ENCODE assay signal across 7 mouse cellular contexts in genomic region chr11:35798495-35798820, GRCm38 (mm10). TPM values are rescaled to one million over a fixed set of nuclear protein-coding genes. Genes with fewer than 3 reads are reported as not detected.
DNase-seq lines count a peak whose midpoint lies in the region; ATAC-seq and TF ChIP-seq lines count a peak whose summit lies in the region.

No protein-coding gene starts in this region.

- ATAC-seq in forebrain, embryonic 12.5 days (ENCODE audit: low FRiP score): peak; percentile 92
- ATAC-seq in midbrain, embryonic 14.5 days (ENCODE audit: low FRiP score, low TSS enrichment): peak; percentile 94

- peak overlapping the region; percentile 62 to 63 for H3K4me3 ChIP-seq in ES-E14 (ENCODE audit: insufficient read depth in 1 of 2, low read depth in 1 of 2, low read length in 2 of 2, poor library complexity in 1 of 2, severe bottlenecking in 1 of 2)
- H3K4me3 ChIP-seq in forebrain, embryonic 12.5 days (replicated peaks): peak overlapping the region; percentile 68
- peak overlapping the region; percentile 66 for H3K4me3 ChIP-seq in midbrain, embryonic 14.5 days (replicated peaks; ENCODE audit: low read depth, low read length)

- H3K36me3 ChIP-seq in ES-E14 (ENCODE audit: control insufficient read depth, insufficient read depth, low read length, poor library complexity, severe bottlenecking): no peaks in the 10 kb centered on the region
- no peaks in the 10 kb centered on the region for H3K36me3 ChIP-seq in forebrain, embryonic 12.5 days (replicated peaks)
- H3K36me3 ChIP-seq in midbrain, embryonic 14.5 days (ENCODE audit: control insufficient read depth, insufficient read depth, low read length): no peaks in the 10 kb centered on the region

- H3K9me3 ChIP-seq in ES-E14 (ENCODE audit: control insufficient read depth, insufficient read depth, low read depth, low read length): no peaks in the 10 kb centered on the region
- H3K9me3 ChIP-seq in forebrain, embryonic 12.5 days: no peaks in the 10 kb centered on the region
- no peaks in the 10 kb centered on the region for H3K9me3 ChIP-seq in midbrain, embryonic 14.5 days (ENCODE audit: control insufficient read depth, low read length)

- H3K4me2 ChIP-seq in forebrain, embryonic 12.5 days: peak overlapping the region; percentile 96
- H3K4me2 ChIP-seq in midbrain, embryonic 14.5 days (ENCODE audit: low read length): peak overlapping the region; percentile 78

- in situ Hi-C loops in ES-E14 (cut with MboI; ENCODE audit: low sequenced_read_pairs in 2 of 2, unreplicated experiment in 2 of 2): no loop called here

- peak; percentile 41; the same call in 1 of the 2 replicates for TF ChIP-seq POLR2A in brain, embryonic 14.5 days (IDR thresholded peaks at IDR 0.05; ENCODE audit: borderline replicate concordance, extremely low read depth, insufficient read depth, insufficient read length, poor library complexity, severe bottlenecking)

- no peak overlapping the region for H3K27ac ChIP-seq in ES-E14 (ENCODE audit: insufficient read depth, low read depth, low read length, poor library complexity, severe bottlenecking)
- peak overlapping the region; percentile 66; the same call in 1 of the 2 replicates for H3K27ac ChIP-seq in forebrain, embryonic 12.5 days
- peak overlapping the region; percentile 86 for H3K27ac ChIP-seq in midbrain, embryonic 14.5 days (replicated peaks; ENCODE audit: low read depth, low read length)

- no peak for TF ChIP-seq CTCF in brain, embryonic 14.5 days (IDR thresholded peaks at IDR 0.05; ENCODE audit: borderline replicate concordance, extremely low read depth, insufficient read depth, insufficient read length)

- H3K4me1 ChIP-seq in ES-E14 (ENCODE audit: control insufficient read depth in 2 of 2, insufficient read depth in 2 of 2, low read length in 2 of 2, poor library complexity in 1 of 2): peaks cover 0 to 4% of the 10 kb centered on the region in 2 experiments; a peak in 1 of 4 replicates
- peaks cover 19% of the 10 kb centered on the region for H3K4me1 ChIP-seq in forebrain, embryonic 12.5 days
- peaks cover 13% of the 10 kb centered on the region for H3K4me1 ChIP-seq in midbrain, embryonic 14.5 days (ENCODE audit: control insufficient read depth, insufficient read depth, low read length)

- H3K9ac ChIP-seq in ES-E14 (ENCODE audit: insufficient read depth, low read depth, low read length, poor library complexity, severe bottlenecking): no peak overlapping the region
- H3K9ac ChIP-seq in forebrain, embryonic 12.5 days: peak overlapping the region; percentile 66
- H3K9ac ChIP-seq in midbrain, embryonic 14.5 days (replicated peaks; ENCODE audit: low read length): peak overlapping the region; percentile 85

- DNase-seq in ES-E14 (ENCODE audit: low read depth, low spot score): no peak
- peak; percentile 95 for DNase-seq in brain, embryonic 14.5 days (ENCODE audit: low read depth)
- DNase-seq in layer of hippocampus, adult 9-10 months (ENCODE audit: low spot score): peak; percentile 27
- peak; percentile 94 for DNase-seq in midbrain, embryonic 14.5 days
- peak; percentile 5 to 20 for DNase-seq in thymus, postnatal 36 days
- DNase-seq in B cell, adult 2 months: no peak

- peaks cover 52% of the 10 kb centered on the region for H3K27me3 ChIP-seq in forebrain, embryonic 12.5 days
- peaks cover 23% of the 10 kb centered on the region for H3K27me3 ChIP-seq in midbrain, embryonic 14.5 days (ENCODE audit: control insufficient read depth, insufficient read depth, low read length)

- 2% methylated on average over 23 of the region's 23 CpGs for WGBS in forebrain, embryonic 12.5 days
- 1% methylated on average over 23 of the region's 23 CpGs for WGBS in midbrain, embryonic 14.5 days

TF ChIP-seq in ES-E14, 5 proteins besides CTCF, POLR2A, EP300 and RAD21:
- TF ChIP-seq HCFC1 (IDR thresholded peaks at IDR 0.05; ENCODE audit: borderline replicate concordance, insufficient read depth, low read length) (no peak), ZNF384 (IDR thresholded peaks at IDR 0.05; ENCODE audit: low read depth, low read length) (no peak), MAFK (IDR thresholded peaks at IDR 0.05; ENCODE audit: insufficient read depth, low read depth, low read length) (no peak), CHD2 (IDR thresholded peaks at IDR 0.05; ENCODE audit: low read depth, low read length) (no peak)

RNA-seq across cellular contexts. Expression of gene Fbll1, which starts 0.2 kb away (rescaled TPM):
- total RNA-seq in ES-E14 (2012; rRNA removed): 0.22 and 0.26 TPM in 2 replicates
- 82.5 and 83.9 TPM in 2 replicates for polyA plus RNA-seq in brain, embryonic 14.5 days (2012; rRNA removed)
- polyA plus RNA-seq in forebrain, embryonic 12.5 days (2016; fragmentation: Nextera tagmentation; extraction: Ambion mirVana): 6.3 and 6.9 TPM in 2 replicates
- polyA plus RNA-seq in midbrain, embryonic 14.5 days (2014; fragmentation: Nextera tagmentation; extraction: Ambion mirVana): 24.7 and 34.8 TPM in 2 replicates

RNA-seq across cellular contexts. Expression of gene Pank3, which starts 29.2 kb away (rescaled TPM):
- total RNA-seq in ES-E14 (2012; rRNA removed): 18.8 and 27.0 TPM in 2 replicates
- 36.4 and 41.0 TPM in 2 replicates for polyA plus RNA-seq in brain, embryonic 14.5 days (2012; rRNA removed)
- 30.2 and 30.3 TPM in 2 replicates for polyA plus RNA-seq in forebrain, embryonic 12.5 days (2016; fragmentation: Nextera tagmentation; extraction: Ambion mirVana)
- 29.0 and 36.8 TPM in 2 replicates for polyA plus RNA-seq in midbrain, embryonic 14.5 days (2014; fragmentation: Nextera tagmentation; extraction: Ambion mirVana)

RNA-seq across cellular contexts. Expression of gene Rars, which starts 35.8 kb away (rescaled TPM):
- total RNA-seq in ES-E14 (2012; rRNA removed): 105 and 156 TPM in 2 replicates
- polyA plus RNA-seq in brain, embryonic 14.5 days (2012; rRNA removed): 56.4 and 57.1 TPM in 2 replicates
- 83.7 and 85.6 TPM in 2 replicates for polyA plus RNA-seq in forebrain, embryonic 12.5 days (2016; fragmentation: Nextera tagmentation; extraction: Ambion mirVana)
- polyA plus RNA-seq in midbrain, embryonic 14.5 days (2014; fragmentation: Nextera tagmentation; extraction: Ambion mirVana): 72.0 and 73.1 TPM in 2 replicates

Comparison
In these comparisons a context has a peak if more than half of its experiments do, and no peak if none do; other contexts are left out.
1. DNase-seq: peak in brain, embryonic 14.5 days (single experiment), layer of hippocampus, adult 9-10 months (single experiment), midbrain, embryonic 14.5 days (single experiment) and thymus, postnatal 36 days (2 of 2); none in ES-E14 (single experiment) and B cell, adult 2 months (0 of 2).
2. Peak in every context shown above with its lines, with median percentiles within 50 percentile points of each other: H3K4me3 ChIP-seq.